Mouse (Mus musculus) urinary bladder, postnatal 25 days (tissue): Measurements from ENCODE around the gene Ganc.

Experiments
- DNase-seq: peaks from one replicate; pipeline ENCODE4 v3.0.0; 2022; ENCODE audit warnings: low spot score

Ganc gene

DNA sequence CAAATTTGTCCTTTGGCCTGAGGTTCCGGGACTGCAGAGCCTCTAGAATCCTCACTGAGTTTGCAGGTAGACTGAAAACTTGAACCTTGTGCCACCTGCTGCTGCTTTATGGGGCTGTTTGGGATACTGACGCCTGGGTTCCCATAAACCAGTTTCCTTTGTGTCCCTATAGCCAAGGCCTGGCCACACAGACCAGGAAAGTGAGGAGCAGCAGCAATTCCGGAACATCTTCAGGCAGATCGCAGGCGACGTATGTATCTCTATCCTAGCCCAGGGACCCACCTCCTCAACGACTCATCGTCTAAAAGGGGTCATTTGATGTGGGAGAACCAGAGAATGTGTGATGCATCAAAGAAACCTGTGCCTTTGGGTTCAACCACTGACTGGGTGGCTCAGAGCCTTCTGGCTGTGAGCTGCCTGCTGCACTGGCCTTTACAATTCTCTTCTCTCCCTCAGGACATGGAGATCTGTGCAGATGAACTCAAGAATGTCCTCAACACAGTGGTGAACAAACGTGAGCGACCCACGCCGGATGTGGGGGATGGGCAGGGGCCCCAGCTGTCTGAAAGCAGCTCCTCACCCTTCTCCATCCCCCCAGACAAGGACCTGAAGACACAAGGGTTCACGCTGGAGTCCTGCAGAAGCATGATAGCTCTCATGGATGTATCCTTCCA is 98.4 kb downstream of the Ganc start:
- no peak for DNase-seq

- DNase-seq, result no peak
Observed at GRCm38 (mm10) chr2:120502605-120502990, 98.9 kb downstream of the Ganc start.

- DNase-seq, result no peak
Observed at GRCm38 (mm10) chr2:120503094-120503493, 99.4 kb downstream of the Ganc start.

DNA sequence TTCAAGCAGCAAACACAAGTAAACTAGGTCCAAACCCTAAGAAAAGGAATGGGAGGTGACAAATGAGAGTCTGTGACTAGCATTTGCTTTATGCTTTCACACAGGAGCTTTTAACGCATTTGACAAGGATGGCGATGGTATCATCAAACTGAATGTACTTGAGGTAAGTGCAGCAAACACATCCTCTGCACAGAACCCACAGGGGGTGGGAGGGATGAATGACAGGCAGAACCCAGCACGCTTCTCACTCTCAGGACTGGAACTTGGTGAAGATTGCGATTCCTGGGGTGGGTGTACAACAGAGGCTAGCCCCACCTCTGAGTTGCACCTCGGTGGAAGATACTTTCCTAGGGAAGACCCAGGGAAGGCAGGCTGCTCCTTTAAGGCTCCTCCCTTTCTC is 100.3 kb downstream of the Ganc start:
- DNase-seq, result no peak
